Mouse (Mus musculus): ENCODE measurements around the gene Tm7sf2.

The Tm7sf2 gene

GRCm38 (mm10) chr19:6069851-6070250, 1.7 kb upstream of the Tm7sf2 start:
- in situ Hi-C loops (cut with MboI): no loop called here

DNA sequence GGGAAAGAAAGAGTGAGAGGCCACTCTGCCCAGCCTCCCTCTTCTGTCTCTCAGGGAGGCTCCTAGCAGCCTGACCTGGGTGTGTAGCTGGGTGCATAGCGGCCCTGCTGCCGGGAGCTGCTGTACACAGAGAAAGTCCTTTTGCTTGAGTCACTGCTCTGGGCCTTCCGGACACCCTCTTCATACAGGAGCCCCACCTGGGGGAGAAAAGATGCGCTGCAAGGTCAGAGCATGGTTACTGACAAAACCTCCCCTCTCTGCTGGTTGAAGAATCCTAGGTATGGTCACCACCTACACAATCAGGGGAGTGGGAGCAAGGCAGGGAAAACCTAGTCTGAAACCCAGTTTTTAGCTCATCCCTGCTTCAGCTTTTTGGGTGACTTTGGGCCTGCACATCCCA, 778 bp upstream of the Tm7sf2 start:
- in situ Hi-C loops (cut with MboI): no loop called here

- in situ Hi-C loops (cut with MboI): no loop called here
Observed at GRCm38 (mm10) chr19:6067011-6067723, 1.0 kb downstream of the Tm7sf2 start.

GRCm38 (mm10) chr19:6066571-6066970, 1.6 kb downstream of the Tm7sf2 start:
- in situ Hi-C loops (cut with MboI): no loop called here

DNA sequence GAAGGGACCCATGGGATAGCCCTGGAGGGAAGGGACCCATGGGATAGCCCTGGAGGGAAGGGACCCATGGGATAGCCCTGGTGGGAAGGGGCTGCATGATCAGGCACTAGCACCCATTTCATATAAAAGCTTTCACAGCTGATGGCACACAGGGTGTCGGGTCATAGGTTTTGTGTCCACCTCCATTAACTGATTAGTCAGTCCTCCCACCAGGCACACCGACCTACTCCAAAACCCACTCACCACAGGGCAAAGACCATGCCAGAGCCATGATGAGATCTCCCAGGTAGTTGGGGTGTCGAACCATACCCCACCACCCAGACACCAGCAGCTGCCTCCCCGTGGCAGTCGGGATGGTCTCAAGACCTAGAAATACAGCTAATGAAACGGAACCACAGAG, 5.1 kb downstream of the Tm7sf2 start:
- in situ Hi-C loops (cut with MboI): no loop called here

GRCm38 (mm10) chr19:6062418-6062817, 5.8 kb downstream of the Tm7sf2 start:
- in situ Hi-C loops (cut with MboI): no loop called here

DNA sequence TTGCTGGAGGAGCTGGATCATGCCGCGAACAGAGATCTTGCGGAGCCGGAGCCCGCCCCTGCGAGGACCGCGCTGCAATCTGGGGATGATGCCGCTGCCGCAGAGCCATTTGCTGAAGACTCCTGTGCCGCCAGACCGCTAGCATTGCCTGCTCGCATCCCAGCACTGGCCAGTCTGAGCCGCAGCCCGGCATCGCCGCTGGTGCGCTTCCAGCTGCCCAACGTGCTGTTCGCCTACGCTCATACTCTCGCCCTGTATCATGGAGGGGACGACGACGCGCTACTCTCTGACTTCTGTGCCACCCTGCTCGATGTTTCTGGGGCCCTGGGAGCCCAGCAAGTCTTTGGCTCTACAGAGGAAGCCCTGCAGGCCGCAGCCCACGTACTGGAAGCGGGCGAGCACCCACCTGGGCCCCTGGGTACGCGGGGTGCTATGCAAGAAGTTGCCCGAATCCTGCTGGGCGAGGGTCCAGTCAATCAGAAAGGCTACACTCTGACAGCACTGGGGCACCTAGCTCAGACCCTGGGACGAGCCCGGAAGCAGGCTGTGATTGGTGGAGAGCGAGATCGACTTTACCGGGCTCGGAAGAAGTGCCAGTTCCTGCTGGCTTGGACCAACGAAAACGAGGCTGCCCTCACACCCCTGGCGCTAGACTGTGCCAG, 6.4 kb downstream of the Tm7sf2 start:
- in situ Hi-C loops (cut with MboI): no loop called here

GRCm38 (mm10) chr19:6061021-6061533, 7.1 kb downstream of the Tm7sf2 start, which contains the start of gene Znhit2:
Gene Znhit2, plus strand, starts transcription at chr19:6061192.
- in situ Hi-C loops (cut with MboI): no loop called here

GRCm38 (mm10) chr19:6058966-6059365, 9.2 kb downstream of the Tm7sf2 start:
- in situ Hi-C loops (cut with MboI): no loop called here

DNA sequence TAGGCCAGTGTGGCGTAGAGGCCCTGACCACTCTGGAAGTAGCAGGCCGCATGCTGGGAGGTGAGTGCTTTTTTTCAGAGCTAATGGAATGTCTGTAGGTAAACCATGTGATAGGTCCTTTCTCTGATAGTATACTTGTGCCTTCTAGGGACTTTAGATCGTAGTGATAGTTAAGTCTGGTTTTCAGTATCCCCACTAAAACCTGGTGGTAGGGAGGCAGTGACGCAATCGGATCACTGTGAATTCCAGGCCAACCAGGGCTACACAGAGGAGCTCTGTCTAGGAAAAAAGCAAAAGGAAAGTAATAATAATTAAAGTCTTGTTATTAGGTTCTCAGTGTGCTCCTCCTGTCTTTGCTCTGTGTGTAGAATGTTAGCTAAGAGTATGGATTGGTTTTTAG, 9.7 kb downstream of the Tm7sf2 start:
- in situ Hi-C loops (cut with MboI): no loop called here

GRCm38 (mm10) chr19:6057313-6058096, 10.7 kb downstream of the Tm7sf2 start, which contains the start of the genes Mrpl49 and Fau:
Gene Mrpl49, minus strand, starts transcription at chr19:6057785.
Gene Fau, plus strand, starts transcription at chr19:6057844.
- in situ Hi-C loops (cut with MboI): no loop called here

- in situ Hi-C loops (cut with MboI): no loop called here
Observed at GRCm38 (mm10) chr19:6056696-6057095, 11.5 kb downstream of the Tm7sf2 start.

GRCm38 (mm10) chr19:6054296-6054695, 13.9 kb downstream of the Tm7sf2 start:
- in situ Hi-C loops (cut with MboI): no loop called here

DNA sequence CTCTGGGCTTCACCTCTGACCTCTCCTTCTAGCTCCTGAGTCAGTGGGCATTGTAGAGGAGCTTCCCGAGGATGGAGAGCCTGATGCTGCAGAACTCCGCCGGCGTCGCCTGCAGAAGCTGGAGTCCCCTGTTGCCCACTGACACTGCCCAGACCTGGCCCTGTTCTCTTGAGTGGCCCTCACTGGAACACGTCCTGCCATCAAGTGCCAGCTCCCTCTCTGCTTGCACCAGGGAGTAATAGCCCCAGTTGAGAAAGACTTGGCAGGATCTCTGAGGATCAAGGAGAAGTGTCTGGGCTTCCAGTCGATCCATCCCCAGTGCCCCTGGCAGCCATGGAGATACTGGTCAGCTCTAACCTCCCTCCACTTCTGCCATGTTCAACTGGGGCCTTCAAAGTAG, 15.7 kb downstream of the Tm7sf2 start:
- in situ Hi-C loops (cut with MboI): no loop called here

DNA sequence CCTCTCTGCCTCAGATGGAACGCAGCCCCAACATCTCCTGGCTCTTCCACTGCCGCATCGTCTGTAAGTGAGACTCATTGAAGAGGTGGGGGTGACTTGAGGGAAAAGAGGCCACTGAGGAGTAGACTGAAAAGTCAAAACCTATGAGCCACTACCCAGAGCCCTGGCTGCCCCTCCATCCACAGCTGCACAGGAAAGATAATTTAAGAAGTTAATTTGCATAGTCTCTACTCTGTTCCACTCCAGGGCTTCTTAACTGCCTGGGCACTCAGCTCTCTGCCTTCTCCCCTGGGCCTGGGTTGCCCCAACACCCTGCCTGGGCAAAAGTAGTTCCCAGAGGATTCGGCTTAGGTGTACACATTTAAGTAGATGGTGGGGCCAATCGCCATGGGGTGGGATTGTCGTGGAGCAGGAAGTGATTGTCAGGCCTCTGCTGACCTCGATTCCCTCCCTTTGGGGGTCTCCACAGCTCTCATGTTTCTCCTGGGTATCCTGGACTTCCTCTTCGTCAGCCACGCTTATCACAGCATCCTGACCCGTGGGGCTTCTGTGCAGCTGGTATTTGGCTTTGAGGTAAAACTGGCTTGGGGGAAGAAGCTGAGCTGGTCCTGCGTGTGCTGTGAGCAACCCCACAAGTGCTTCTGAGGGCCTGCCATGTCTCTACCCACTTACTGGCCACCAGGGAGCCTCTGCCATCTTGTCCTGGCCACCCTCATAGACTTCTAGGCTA, 19.3 kb downstream of the Tm7sf2 start:
- in situ Hi-C loops (cut with MboI): no loop called here

DNA sequence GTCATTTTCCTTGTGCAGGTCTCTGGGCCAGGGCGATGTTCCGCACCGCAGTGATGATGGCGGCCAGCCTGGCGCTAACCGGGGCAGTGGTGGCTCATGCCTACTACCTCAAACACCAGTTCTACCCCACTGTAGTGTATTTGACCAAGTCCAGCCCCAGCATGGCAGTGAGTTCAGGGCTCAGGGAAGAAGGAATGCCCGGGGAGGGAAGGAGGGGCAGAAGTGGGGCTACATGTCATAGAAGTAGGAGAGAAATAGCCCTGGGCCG, 20.3 kb downstream of the Tm7sf2 start:
- in situ Hi-C loops (cut with MboI): no loop called here

GRCm38 (mm10) chr19:6047154-6047898, 20.8 kb downstream of the Tm7sf2 start:
- in situ Hi-C loops (cut with MboI): no loop called here

GRCm38 (mm10) chr19:6046294-6047153, 21.6 kb downstream of the Tm7sf2 start, which contains the start of gene Syvn1:
Gene Syvn1, plus strand, starts transcription at chr19:6046576.
- in situ Hi-C loops (cut with MboI): no loop called here

- in situ Hi-C loops (cut with MboI): no loop called here
Observed at GRCm38 (mm10) chr19:6045366-6046293, 22.5 kb downstream of the Tm7sf2 start.
